19 mouse cellular contexts compared by ENCODE assay signal in the genomic region with DNA sequence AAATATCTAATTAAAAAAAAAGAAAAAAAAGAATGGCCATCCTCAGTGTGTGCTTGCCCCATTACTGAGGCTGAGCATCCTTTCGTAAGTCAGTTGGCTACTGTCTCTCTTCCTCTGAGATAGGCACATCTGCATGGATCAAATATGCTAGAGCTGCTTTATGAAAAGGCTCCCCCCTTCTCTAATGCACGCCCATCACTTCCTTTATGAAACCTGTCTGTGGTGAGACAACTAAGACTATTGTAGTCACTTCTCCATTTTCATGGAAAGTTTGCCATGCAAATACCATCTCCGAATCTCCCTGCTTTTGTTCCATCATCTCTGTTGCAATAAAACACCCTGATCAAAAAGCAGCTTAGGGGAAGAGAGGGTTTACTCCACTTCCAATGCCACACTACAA. TPM values are rescaled to one million over a fixed set of nuclear protein-coding genes. Genes with fewer than 3 reads are reported as not detected.
DNase-seq lines count a peak whose midpoint lies in the region; ATAC-seq and TF ChIP-seq lines count a peak whose summit lies in the region.
"Had no signal": no experiment of that assay in that cellular context is flagged by ENCODE, and none has a peak within 500 bp of the region (broad histone marks: within the 10 kb centered on the region; RNA-seq: fewer than 3 reads in every experiment).

No protein-coding gene starts in this region.

- TF ChIP-seq POLR2A in bone marrow macrophage, adult 2 months (IDR thresholded peaks at IDR 0.05; ENCODE audit: borderline replicate concordance, low read depth, low read length), result no peak

- H3K27ac ChIP-seq in kidney, postnatal 0 days, result no peak overlapping the region
- H3K27ac ChIP-seq in kidney, embryonic 15.5 days, result no peak overlapping the region
- H3K27ac ChIP-seq in bone marrow macrophage, adult 2 months (ENCODE audit: insufficient read depth, low read depth, low read length), result peak overlapping the region; percentile 72
- no peak overlapping the region for H3K27ac ChIP-seq in hindbrain, embryonic 14.5 days
- H3K27ac ChIP-seq: hindbrain, postnatal 0 days; limb, embryonic 15.5 days; neural tube, embryonic 13.5 days had no signal

- no peaks in the 10 kb centered on the region for H3K4me1 ChIP-seq in kidney, postnatal 0 days (replicated peaks; ENCODE audit: insufficient read depth, low read length)
- H3K4me1 ChIP-seq in kidney, embryonic 15.5 days, result no peaks in the 10 kb centered on the region
- H3K4me1 ChIP-seq in bone marrow macrophage, adult 2 months (ENCODE audit: control insufficient read depth, insufficient read depth, low read length), result peaks cover 44% of the 10 kb centered on the region
- H3K4me1 ChIP-seq in hindbrain, embryonic 14.5 days (replicated peaks; ENCODE audit: control insufficient read depth, insufficient read depth, low read length), result no peaks in the 10 kb centered on the region
- H3K4me1 ChIP-seq: limb, embryonic 15.5 days; neural tube, embryonic 13.5 days had no signal

- WGBS in kidney, postnatal 0 days, result 85% methylated on average over 3 of the region's 3 CpGs
- WGBS in kidney, embryonic 15.5 days, result 83% methylated on average over 3 of the region's 3 CpGs
- WGBS in hindbrain, embryonic 14.5 days, result 84% methylated on average over 3 of the region's 3 CpGs

- no peak overlapping the region for H3K4me3 ChIP-seq in kidney, postnatal 0 days (replicated peaks; ENCODE audit: low read depth, low read length)
- no peak overlapping the region for H3K4me3 ChIP-seq in kidney, embryonic 15.5 days (replicated peaks)
- no peak overlapping the region for H3K4me3 ChIP-seq in bone marrow macrophage, adult 2 months (ENCODE audit: insufficient read depth, low read length)
- no peak overlapping the region for H3K4me3 ChIP-seq in hindbrain, embryonic 14.5 days (replicated peaks; ENCODE audit: low read length)
- H3K4me3 ChIP-seq: limb, embryonic 15.5 days; neural tube, embryonic 13.5 days had no signal

- no peak for TF ChIP-seq CTCF in kidney, postnatal 0 days (IDR thresholded peaks at IDR 0.05; ENCODE audit: low read depth)
- TF ChIP-seq CTCF in bone marrow macrophage, adult 2 months (IDR thresholded peaks at IDR 0.05; ENCODE audit: low read depth, low read length), result no peak

- H3K36me3 ChIP-seq in kidney, postnatal 0 days (ENCODE audit: insufficient read depth, low read length), result no peaks in the 10 kb centered on the region
- H3K36me3 ChIP-seq in kidney, embryonic 15.5 days, result no peaks in the 10 kb centered on the region
- no peaks in the 10 kb centered on the region for H3K36me3 ChIP-seq in hindbrain, embryonic 14.5 days (replicated peaks; ENCODE audit: control insufficient read depth, insufficient read depth)
- H3K36me3 ChIP-seq: limb, embryonic 15.5 days; neural tube, embryonic 13.5 days had no signal

- H3K4me2 ChIP-seq in kidney, postnatal 0 days (ENCODE audit: low read length), result no peak overlapping the region
- H3K4me2 ChIP-seq in kidney, embryonic 15.5 days, result no peak overlapping the region
- H3K4me2 ChIP-seq in hindbrain, embryonic 14.5 days (replicated peaks), result no peak overlapping the region
- H3K4me2 ChIP-seq: limb, embryonic 15.5 days; lung, embryonic 14.5 days; neural tube, embryonic 13.5 days had no signal

- no peaks in the 10 kb centered on the region for H3K27me3 ChIP-seq in kidney, postnatal 0 days (ENCODE audit: insufficient read depth, low read length)
- no peaks in the 10 kb centered on the region for H3K27me3 ChIP-seq in kidney, embryonic 15.5 days
- no peaks in the 10 kb centered on the region for H3K27me3 ChIP-seq in hindbrain, embryonic 14.5 days (ENCODE audit: control insufficient read depth, insufficient read depth, low read length)
- H3K27me3 ChIP-seq: limb, embryonic 15.5 days; neural tube, embryonic 13.5 days had no signal

- no peak overlapping the region for H3K9ac ChIP-seq in kidney, postnatal 0 days (ENCODE audit: low read depth, low read length)
- H3K9ac ChIP-seq in kidney, embryonic 15.5 days, result no peak overlapping the region
- no peak overlapping the region for H3K9ac ChIP-seq in hindbrain, embryonic 14.5 days
- H3K9ac ChIP-seq: limb, embryonic 15.5 days; lung, embryonic 14.5 days; neural tube, embryonic 13.5 days had no signal

- DNase-seq in kidney, postnatal 0 days (ENCODE audit: low spot score), result peak; percentile 8
- peak; percentile 87 for DNase-seq in A20 (ENCODE audit: low read depth, low spot score)
- DNase-seq in cerebellum, adult 11-12 months, result no peak
- DNase-seq in hindbrain, embryonic 14.5 days (ENCODE audit: low spot score), result no peak
- DNase-seq: adrenal gland, postnatal 10 days; cerebellum, adult 9-10 months; gastrocnemius, postnatal 10 days; heart, postnatal 36 days; kidney, adult 18-20 months; kidney, postnatal 4 days; lung, embryonic 14.5 days; right cerebral cortex, postnatal 14 days had no signal

- no peaks in the 10 kb centered on the region for H3K9me3 ChIP-seq in kidney, postnatal 0 days (replicated peaks; ENCODE audit: low read length)
- H3K9me3 ChIP-seq in kidney, embryonic 15.5 days (replicated peaks), result no peaks in the 10 kb centered on the region
- H3K9me3 ChIP-seq in hindbrain, embryonic 14.5 days (ENCODE audit: control insufficient read depth, low read length), result no peaks in the 10 kb centered on the region
- H3K9me3 ChIP-seq: limb, embryonic 15.5 days; neural tube, embryonic 13.5 days had no signal

- ATAC-seq in kidney, postnatal 0 days (replicated peaks; ENCODE audit: low FRiP score, low read depth), result no peak
- no peak for ATAC-seq in kidney, embryonic 15.5 days (replicated peaks; ENCODE audit: low FRiP score)
- peak; percentile 88 for ATAC-seq in monocyte, adult 5-6 weeks (replicated peaks; ENCODE audit: insufficient number of reproducible peaks, low FRiP score, low TSS enrichment, poor library complexity, severe bottlenecking)
- no peak for ATAC-seq in hindbrain, embryonic 14.5 days (ENCODE audit: low FRiP score)
- ATAC-seq: hindbrain, postnatal 0 days had no signal

RNA-seq across cellular contexts. Expression of gene Acod1, which starts 9.8 kb away (rescaled TPM):
- not detected in 2 replicates for polyA plus RNA-seq in kidney, postnatal 0 days (2015; fragmentation: Nextera tagmentation; extraction: Ambion mirVana)
- not detected in 2 replicates for polyA plus RNA-seq in kidney, embryonic 15.5 days (2015; fragmentation: Nextera tagmentation; extraction: Ambion mirVana)
- polyA plus RNA-seq in bone marrow macrophage, adult 2 months (2012; ENCODE audit: insufficient read depth, insufficient read length, missing spikeins), result 1.6 and 1.9 TPM in 2 replicates
- total RNA-seq in monocyte, adult 5-6 weeks (2017), result 3.1 to 10.1 TPM (median 3.6 TPM) in 3 replicates
- not detected in 2 replicates for polyA plus RNA-seq in hindbrain, embryonic 14.5 days (2014; fragmentation: Nextera tagmentation; extraction: Ambion mirVana)
- total RNA-seq: adrenal gland, postnatal 10 days; gastrocnemius, postnatal 10 days; heart, postnatal 36 days; hindbrain, postnatal 0 days; left cerebral cortex, postnatal 25 days had no signal
- polyA plus RNA-seq: hindbrain, postnatal 0 days; limb, embryonic 15.5 days; lung, embryonic 14.5 days; neural tube, embryonic 13.5 days had no signal

RNA-seq across cellular contexts. Expression of gene Cln5, which starts 33.0 kb away (rescaled TPM):
- 32.7 and 36.2 TPM in 2 replicates for polyA plus RNA-seq in kidney, postnatal 0 days (2015; fragmentation: Nextera tagmentation; extraction: Ambion mirVana)
- 33.9 and 34.6 TPM in 2 replicates for polyA plus RNA-seq in kidney, embryonic 15.5 days (2015; fragmentation: Nextera tagmentation; extraction: Ambion mirVana)
- polyA plus RNA-seq in bone marrow macrophage, adult 2 months (2012; ENCODE audit: insufficient read depth, insufficient read length, missing spikeins), result 53.5 and 58.2 TPM in 2 replicates
- 56.4 to 63.7 TPM (median 61.5 TPM) in 3 replicates for total RNA-seq in monocyte, adult 5-6 weeks (2017)
- 14.7 and 17.0 TPM in 2 replicates for polyA plus RNA-seq in hindbrain, embryonic 14.5 days (2014; fragmentation: Nextera tagmentation; extraction: Ambion mirVana)

RNA-seq across cellular contexts. Expression of gene Kctd12, which starts 54.6 kb away (rescaled TPM):
- 8.6 and 8.7 TPM in 2 replicates for polyA plus RNA-seq in kidney, postnatal 0 days (2015; fragmentation: Nextera tagmentation; extraction: Ambion mirVana)
- 11.0 and 11.2 TPM in 2 replicates for polyA plus RNA-seq in kidney, embryonic 15.5 days (2015; fragmentation: Nextera tagmentation; extraction: Ambion mirVana)
- polyA plus RNA-seq in bone marrow macrophage, adult 2 months (2012; ENCODE audit: insufficient read depth, insufficient read length, missing spikeins), result 131 TPM in 2 replicates
- total RNA-seq in monocyte, adult 5-6 weeks (2017), result 144 to 172 TPM (median 153 TPM) in 3 replicates
- 25.0 and 31.1 TPM in 2 replicates for polyA plus RNA-seq in hindbrain, embryonic 14.5 days (2014; fragmentation: Nextera tagmentation; extraction: Ambion mirVana)

Comparison
In these comparisons a context has a peak if more than half of its experiments do, and no peak if none do; other contexts are left out.
1. DNase-seq: peak in kidney, postnatal 0 days (single experiment) and A20 (single experiment); none in cerebellum, adult 11-12 months (single experiment) and hindbrain, embryonic 14.5 days (single experiment).